In the genomic region with DNA sequence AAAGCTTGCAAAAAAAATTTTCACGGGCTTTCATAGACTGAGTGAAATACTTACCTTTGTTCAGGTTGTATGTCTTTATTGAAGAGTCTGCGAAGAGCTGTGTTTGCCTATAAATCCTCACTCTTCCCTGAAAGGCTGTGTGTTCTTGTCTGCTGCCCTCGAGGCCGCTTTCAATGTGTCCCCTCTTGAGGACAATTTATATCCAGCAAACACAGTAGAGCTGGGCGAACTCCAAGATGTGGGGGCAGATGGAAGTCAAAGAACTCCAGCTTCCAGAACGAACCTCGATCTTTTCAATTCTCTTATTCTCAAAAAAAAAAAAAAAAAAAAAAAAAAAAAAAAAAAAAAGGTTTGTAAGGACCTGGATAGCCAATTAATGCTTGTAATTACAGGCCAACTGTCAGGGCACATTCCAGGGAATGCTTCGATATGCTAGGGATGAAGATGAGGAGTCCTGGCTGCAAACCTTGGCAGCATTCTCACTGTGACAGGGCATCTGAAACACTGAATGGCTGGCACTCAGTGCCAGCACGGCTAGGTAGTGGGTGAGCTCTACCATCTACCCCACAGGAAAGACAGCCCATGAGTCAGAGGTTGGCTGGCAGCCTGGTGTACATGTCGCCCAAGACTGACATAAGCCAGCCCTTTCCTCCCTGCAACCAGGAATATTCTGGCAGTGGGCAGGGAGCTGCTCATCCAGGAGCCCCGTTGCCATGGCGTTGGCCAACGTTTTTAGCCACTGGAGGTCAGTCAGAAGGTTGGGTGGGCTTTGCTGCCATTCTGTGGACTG, we compare ENCODE assay signal across 8 mouse cellular contexts. TPM values are rescaled to one million over a fixed set of nuclear protein-coding genes. Genes with fewer than 3 reads are reported as not detected.
A peak's percentile ranks its signal among the peaks of the same experiment; 100 is the strongest.
DNase-seq lines count a peak whose midpoint lies in the region; ATAC-seq and TF ChIP-seq lines count a peak whose summit lies in the region.

A gene (minus strand): TSS at position 340 of the 790 bp plus-strand sequence.

- no peaks in the 10 kb centered on the region for H3K4me1 ChIP-seq in lung, adult 2 months (ENCODE audit: control insufficient read depth, insufficient read depth, low read length)
- no peaks in the 10 kb centered on the region for H3K4me1 ChIP-seq in embryonic facial prominence, embryonic 13.5 days

- no peaks in the 10 kb centered on the region for H3K9me3 ChIP-seq in embryonic facial prominence, embryonic 13.5 days

- H3K36me3 ChIP-seq in embryonic facial prominence, embryonic 13.5 days = no peaks in the 10 kb centered on the region
- no peaks in the 10 kb centered on the region for H3K36me3 ChIP-seq in myocyte (ENCODE audit: control insufficient read depth, insufficient read depth)

- no peak within 1 kb of the TSS for H3K9ac ChIP-seq in embryonic facial prominence, embryonic 13.5 days

- 53% methylated on average over 13 of the region's 13 CpGs for WGBS in lung, adult 2 months
- WGBS in embryonic facial prominence, embryonic 13.5 days = 77% methylated on average over 13 of the region's 13 CpGs

- H3K4me2 ChIP-seq in embryonic facial prominence, embryonic 13.5 days = no peak within 1 kb of the TSS
- peak within 1 kb of the TSS; percentile 68 for H3K4me2 ChIP-seq in myocyte (ENCODE audit: low read depth)

- no peak for ATAC-seq in embryonic facial prominence, embryonic 13.5 days (ENCODE audit: insufficient number of reproducible peaks, insufficient read depth, low FRiP score, low TSS enrichment, low read depth)

- no peaks in the 10 kb centered on the region for H3K27me3 ChIP-seq in embryonic facial prominence, embryonic 13.5 days
- H3K27me3 ChIP-seq in myocyte (ENCODE audit: control insufficient read depth, insufficient read depth, insufficient read length) = no peaks in the 10 kb centered on the region

- no peak within 1 kb of the TSS for H3K4me3 ChIP-seq in lung, adult 2 months (replicated peaks; ENCODE audit: extremely low read depth, low read depth, low read length)
- no peak within 1 kb of the TSS for H3K4me3 ChIP-seq in embryonic facial prominence, embryonic 13.5 days
- peak within 1 kb of the TSS; percentile 3 for H3K4me3 ChIP-seq in myocyte

- TF ChIP-seq CTCF in lung, adult 2 months (IDR thresholded peaks at IDR 0.05; ENCODE audit: insufficient read depth, low read length) = no peak

- no peak for TF ChIP-seq POLR2A in lung, adult 2 months (IDR thresholded peaks at IDR 0.05; ENCODE audit: borderline replicate concordance, extremely low read depth, low read depth, low read length)
- TF ChIP-seq POLR2A in myocyte (IDR thresholded peaks at IDR 0.05; ENCODE audit: insufficient read length, low read depth) = peak; percentile 50

- H3ac ChIP-seq in myocyte (ENCODE audit: control insufficient read depth, insufficient read length) = no peak within 1 kb of the TSS

- H3K79me2 ChIP-seq in myocyte (ENCODE audit: control insufficient read depth, insufficient read depth) = no peaks in the 10 kb centered on the region

- no peak within 1 kb of the TSS for H3K27ac ChIP-seq in embryonic facial prominence, embryonic 13.5 days

- DNase-seq in lung, adult 2 months = no peak
- no peak for DNase-seq in lung, adult 18-20 months
- peak; percentile 89 to 96 for DNase-seq in adrenal gland, adult (ENCODE audit: inconsistent age in 2 of 2, low spot score in 1 of 2)
- peak; percentile 44 to 67 for DNase-seq in heart, adult 9 months (ENCODE audit: low spot score in 2 of 2)
- peak; percentile 38 to 39 for DNase-seq in layer of hippocampus, postnatal 10 days (ENCODE audit: low spot score in 2 of 2)
- no peak for DNase-seq in spleen, postnatal 4 days (ENCODE audit: low spot score in 2 of 2)

TF ChIP-seq in myocyte, 11 proteins besides CTCF, POLR2A, EP300 and RAD21:
- no peak for TF ChIP-seq SRF (IDR thresholded peaks at IDR 0.05; ENCODE audit: control insufficient read depth, insufficient read length, low read depth)
- peak in 1 of 3 experiments; percentile 31 for TF ChIP-seq MYOD1 (IDR thresholded peaks at IDR 0.05; ENCODE audit: control insufficient read depth in 1 of 3, insufficient read length in 2 of 3, low read depth in 2 of 3)
- no peak for TF ChIP-seq TCF12 (IDR thresholded peaks at IDR 0.05; ENCODE audit: insufficient read depth, poor library complexity, severe bottlenecking)
- no peak for TF ChIP-seq CEBPB (IDR thresholded peaks at IDR 0.05; ENCODE audit: insufficient read depth, poor library complexity, severe bottlenecking)

RNA-seq across cellular contexts. Expression of the gene that starts here (rescaled TPM):
- 22.6 and 26.2 TPM in 2 replicates for polyA plus RNA-seq in lung, adult 2 months (2012; rRNA removed)
- 34.6 and 34.7 TPM in 2 replicates for polyA plus RNA-seq in embryonic facial prominence, embryonic 13.5 days (2015; fragmentation: Nextera tagmentation; extraction: Ambion mirVana)
- total RNA-seq in layer of hippocampus, postnatal 10 days (2021) = 10 to 100 TPM; 82.4 to 96.9 TPM
- 21.2 TPM for polyA plus RNA-seq in myocyte (2012; fragmentation: generic; extraction: Trizol)

Comparison
In these comparisons a context has a peak if more than half of its experiments do, and no peak if none do; other contexts are left out.
1. DNase-seq: peak in adrenal gland, adult (2 of 2), heart, adult 9 months (2 of 2) and layer of hippocampus, postnatal 10 days (2 of 2); none in lung, adult 2 months (single experiment), lung, adult 18-20 months (0 of 2) and spleen, postnatal 4 days (0 of 2).